Mouse (Mus musculus): ENCODE measurements around the gene Tas2r106.
A peak's percentile ranks its signal among the peaks of the same experiment; 100 is the strongest.

Gene Tas2r106

GRCm38 (mm10) chr6:131678786-131679185, at the start of gene Tas2r106:
TSS of gene Tas2r106 (minus strand) at chr6:131678886.
- no peak for DNase-seq

- DNase-seq: peak; percentile 9
Measured at GRCm38 (mm10) chr6:131712803-131713202, 34.1 kb upstream of the Tas2r106 start.

- DNase-seq: no peak
Measured at GRCm38 (mm10) chr6:131689963-131690362, 11.3 kb upstream of the Tas2r106 start, which contains the start of gene Tas2r114. TSS of gene Tas2r114 (minus strand) at chr6:131690063.

DNA sequence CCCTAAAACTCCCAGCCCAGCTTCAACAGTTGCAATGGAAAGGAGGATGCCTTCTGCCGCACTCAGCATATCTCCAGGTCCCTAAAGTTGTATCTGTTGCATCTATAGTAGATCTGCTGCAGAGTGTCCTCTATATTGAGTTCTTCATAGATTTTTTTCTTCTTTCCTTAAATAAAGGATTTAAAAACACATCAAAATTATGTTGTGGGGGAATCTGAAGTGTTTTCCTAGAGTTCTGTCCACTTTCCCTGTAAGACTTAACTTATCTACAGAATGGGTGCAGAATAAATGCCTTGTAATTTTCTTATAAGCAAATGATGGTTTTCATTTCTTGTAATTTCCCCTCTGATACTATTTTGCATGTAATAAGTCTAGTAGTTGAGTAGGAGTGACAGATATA, 8.7 kb upstream of the Tas2r106 start, which contains the start of gene Tas2r105:
TSS of gene Tas2r105 (minus strand) at position 101 of the 400 bp plus-strand sequence.
- DNase-seq: no peak

- no peak for DNase-seq
Measured at GRCm38 (mm10) chr6:131685644-131686043, 7.0 kb upstream of the Tas2r106 start, which contains the start of gene Tas2r104. TSS of gene Tas2r104 (minus strand) at chr6:131685744.

GRCm38 (mm10) chr6:131660049-131660448, 18.6 kb downstream of the Tas2r106 start, which contains the start of gene Tas2r107:
TSS of gene Tas2r107 (minus strand) at chr6:131660149.
- no peak for DNase-seq

DNA sequence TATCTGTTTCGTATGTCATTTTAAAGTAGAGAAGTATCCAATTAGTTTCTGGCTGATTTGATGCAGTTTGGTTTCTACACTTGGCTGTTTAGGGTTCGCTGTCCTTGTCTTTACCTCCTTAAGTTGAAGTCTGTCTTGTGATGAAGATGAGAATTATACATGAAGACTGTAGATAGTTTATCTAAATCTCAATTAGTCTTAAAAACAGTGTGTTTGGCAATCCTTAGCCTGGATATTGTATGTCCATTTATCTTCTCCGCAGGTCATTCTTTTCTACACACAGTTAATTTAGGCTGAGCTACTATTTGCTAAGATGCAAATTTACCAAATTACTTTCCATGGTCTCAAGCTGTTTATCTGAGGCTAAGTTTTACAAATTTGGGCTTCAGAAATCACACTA, 47.9 kb downstream of the Tas2r106 start, which contains the start of gene Tas2r130:
TSS of gene Tas2r130 (minus strand) at position 101 of the 400 bp plus-strand sequence.
- no peak for DNase-seq

Measured in kidney, adult 9 months (tissue).